Mouse (Mus musculus) olfactory bulb, adult 2 months (tissue): Measurements from ENCODE around the gene Arid3b.

Experiments used
- CTCF ChIP-seq: fragments of 200-500 bp; IDR thresholded peaks from 2 replicates; pipeline ENCODE4 v1.5.1; 2012; ENCODE audit warnings: low read depth, mild to moderate bottlenecking, low read length, moderate library complexity; ENCODE audit not compliant: insufficient read depth
- POLR2A ChIP-seq: fragments of 200-500 bp; IDR thresholded peaks from 2 replicates; pipeline ENCODE4 v1.6.1; 2012; ENCODE audit warnings: mild to moderate bottlenecking, low read depth, low read length, moderate library complexity; ENCODE audit not compliant: insufficient read depth

DNA sequence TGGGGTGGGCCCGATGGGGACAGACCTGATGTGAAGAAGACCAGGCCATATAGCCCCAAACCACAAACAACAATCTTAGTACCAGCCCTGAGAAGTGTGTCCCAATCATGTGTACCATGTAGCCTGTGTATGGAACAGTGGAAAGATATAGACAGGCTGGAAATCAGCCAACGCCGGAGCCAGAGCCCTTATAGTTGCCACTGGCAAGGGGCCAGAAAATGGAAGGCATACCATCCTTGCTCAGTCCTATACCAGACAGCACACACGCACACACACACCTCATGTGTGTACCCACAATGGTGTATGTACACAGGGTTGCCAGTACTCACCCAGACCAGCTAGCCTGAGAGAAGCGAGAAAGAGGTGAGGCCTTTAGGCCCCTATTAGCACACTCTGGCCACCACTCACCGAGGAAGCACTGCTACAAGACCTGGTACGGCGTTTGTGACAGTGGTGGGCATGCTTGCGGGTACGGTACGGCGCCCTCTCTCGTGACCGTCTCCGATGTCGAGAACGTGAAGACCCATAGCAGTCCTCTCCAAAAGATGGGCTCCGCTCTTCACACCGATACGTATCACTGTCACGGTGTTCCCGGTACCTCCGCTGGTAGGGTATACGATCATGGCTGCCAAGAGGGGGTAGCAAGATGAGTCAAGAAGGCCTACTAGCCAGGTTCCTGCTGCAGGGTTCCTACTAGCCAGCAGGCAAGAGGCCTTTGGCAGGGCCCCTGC, 76.0 kb downstream of the Arid3b start:
- TF ChIP-seq CTCF (no peak), POLR2A (no peak)
